ENCODE assay signal across 25 mouse cellular contexts in the genomic region with DNA sequence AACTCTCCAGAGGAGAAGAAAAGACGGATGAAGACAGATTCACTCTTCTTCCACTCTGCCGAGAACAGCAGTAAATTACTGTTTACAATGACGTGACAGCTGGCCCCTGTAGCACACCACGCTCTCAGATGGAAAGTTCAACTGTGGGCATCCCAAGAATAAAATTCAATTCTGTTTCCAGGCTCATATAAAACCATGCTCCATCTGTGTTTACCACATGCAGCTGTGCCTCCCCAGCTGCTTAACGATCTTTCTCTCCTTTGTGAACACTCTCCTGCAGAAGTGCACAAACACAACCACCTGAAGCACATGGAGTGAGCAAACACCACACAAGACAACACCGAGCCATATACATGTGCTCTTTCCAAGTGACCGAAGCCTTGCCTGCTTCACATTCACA. TPM values are rescaled to one million over a fixed set of nuclear protein-coding genes. Genes with fewer than 3 reads are reported as not detected.
A peak's percentile ranks its signal among the peaks of the same experiment; 100 is the strongest.
DNase-seq lines count a peak whose midpoint lies in the region; ATAC-seq and TF ChIP-seq lines count a peak whose summit lies in the region.
"Had no signal": no experiment of that assay in that cellular context is flagged by ENCODE, and none has a peak within 500 bp of the region (broad histone marks: within the 10 kb centered on the region; RNA-seq: fewer than 3 reads in every experiment).

No protein-coding gene starts in this region.

- no peaks in the 10 kb centered on the region for H3K79me2 ChIP-seq in myocyte (ENCODE audit: control insufficient read depth, insufficient read depth)

- no peak overlapping the region for H3K9ac ChIP-seq in forebrain, postnatal 0 days
- no peak overlapping the region for H3K9ac ChIP-seq in forebrain, embryonic 12.5 days
- H3K9ac ChIP-seq: embryonic facial prominence, embryonic 12.5 days had no signal

- no peaks in the 10 kb centered on the region for H3K9me3 ChIP-seq in forebrain, postnatal 0 days (ENCODE audit: low read length)
- no peaks in the 10 kb centered on the region for H3K9me3 ChIP-seq in forebrain, embryonic 12.5 days
- no peaks in the 10 kb centered on the region for H3K9me3 ChIP-seq in hindbrain, embryonic 10.5 days
- H3K9me3 ChIP-seq: embryonic facial prominence, embryonic 10.5 days; embryonic facial prominence, embryonic 12.5 days; G1E had no signal

- peak; percentile 3 for DNase-seq in forebrain, postnatal 0 days
- peak; percentile 64 for DNase-seq in heart, adult 11 months
- DNase-seq in heart, postnatal 36 days = no peak
- DNase-seq in lung, postnatal 10 days = peak; percentile 21
- DNase-seq in lung, postnatal 14 days = no peak
- DNase-seq in hindbrain, embryonic 10.5 days (ENCODE audit: low spot score) = no peak
- DNase-seq: adrenal gland, adult 8-10 months; adrenal gland, postnatal 14 days; adrenal gland, postnatal 36 days; B cell, adult 2 months; cerebellum, adult 11-12 months; cerebellum, adult 2 months; cerebellum, adult 9-10 months; cerebellum, postnatal 10 days; cerebellum, postnatal 25 days had no signal

- 57% methylated on average over 7 of the region's 7 CpGs for WGBS in forebrain, postnatal 0 days
- WGBS in forebrain, embryonic 12.5 days = 70% methylated on average over 7 of the region's 7 CpGs
- 84% methylated on average over 7 of the region's 7 CpGs for WGBS in hindbrain, embryonic 10.5 days

- H3K4me2 ChIP-seq in forebrain, postnatal 0 days (ENCODE audit: low read depth) = no peak overlapping the region
- no peak overlapping the region for H3K4me2 ChIP-seq in forebrain, embryonic 12.5 days
- peak overlapping the region; percentile 27 for H3K4me2 ChIP-seq in myocyte (ENCODE audit: low read depth)
- H3K4me2 ChIP-seq: embryonic facial prominence, embryonic 12.5 days had no signal

- TF ChIP-seq POLR2A in myocyte (IDR thresholded peaks at IDR 0.05; ENCODE audit: insufficient read length, low read depth) = no peak

- intact Hi-C loops in heart, postnatal 36 days (cut with DNase I) = no loop called here

- peak; percentile 58 for ATAC-seq in forebrain, postnatal 0 days
- ATAC-seq in forebrain, embryonic 12.5 days (ENCODE audit: low FRiP score) = no peak
- ATAC-seq: activated CD4-positive, CD25-positive, alpha-beta regulatory T cell, adult 4 months; CD4-positive, CD25-positive, alpha-beta regulatory T cell, adult 4 months; forebrain, embryonic 14.5 days; Patski had no signal

- H3K4me1 ChIP-seq in forebrain, postnatal 0 days (ENCODE audit: insufficient read depth) = no peaks in the 10 kb centered on the region
- no peaks in the 10 kb centered on the region for H3K4me1 ChIP-seq in forebrain, embryonic 12.5 days
- H3K4me1 ChIP-seq in hindbrain, embryonic 10.5 days (replicated peaks) = no peaks in the 10 kb centered on the region
- H3K4me1 ChIP-seq: embryonic facial prominence, embryonic 12.5 days had no signal

- no peak overlapping the region for H3K27ac ChIP-seq in forebrain, postnatal 0 days (ENCODE audit: low read depth, low read length)
- no peak overlapping the region for H3K27ac ChIP-seq in forebrain, embryonic 12.5 days
- no peak overlapping the region for H3K27ac ChIP-seq in hindbrain, embryonic 10.5 days
- H3K27ac ChIP-seq: embryonic facial prominence, embryonic 10.5 days; embryonic facial prominence, embryonic 12.5 days had no signal

- TF ChIP-seq CTCF in forebrain, postnatal 0 days (IDR thresholded peaks at IDR 0.05; ENCODE audit: low read depth) = no peak

- no peak overlapping the region for H3K4me3 ChIP-seq in forebrain, postnatal 0 days (ENCODE audit: low read depth, low read length)
- H3K4me3 ChIP-seq in forebrain, embryonic 12.5 days (replicated peaks) = no peak overlapping the region
- no peak overlapping the region for H3K4me3 ChIP-seq in myocyte
- H3K4me3 ChIP-seq in hindbrain, embryonic 10.5 days = no peak overlapping the region
- H3K4me3 ChIP-seq: embryonic facial prominence, embryonic 10.5 days; embryonic facial prominence, embryonic 12.5 days had no signal

- no peaks in the 10 kb centered on the region for H3K36me3 ChIP-seq in forebrain, postnatal 0 days (ENCODE audit: insufficient read depth)
- H3K36me3 ChIP-seq in forebrain, embryonic 12.5 days (replicated peaks) = no peaks in the 10 kb centered on the region
- no peaks in the 10 kb centered on the region for H3K36me3 ChIP-seq in myocyte (ENCODE audit: control insufficient read depth, insufficient read depth)
- no peaks in the 10 kb centered on the region for H3K36me3 ChIP-seq in hindbrain, embryonic 10.5 days
- H3K36me3 ChIP-seq: embryonic facial prominence, embryonic 10.5 days; embryonic facial prominence, embryonic 12.5 days; G1E had no signal

- H3ac ChIP-seq in myocyte (ENCODE audit: control insufficient read depth, insufficient read length) = no peak overlapping the region

- no peaks in the 10 kb centered on the region for H3K27me3 ChIP-seq in forebrain, postnatal 0 days (ENCODE audit: insufficient read depth, low read length)
- H3K27me3 ChIP-seq in forebrain, embryonic 12.5 days = no peaks in the 10 kb centered on the region
- H3K27me3 ChIP-seq in myocyte (ENCODE audit: control insufficient read depth, insufficient read depth, insufficient read length) = no peaks in the 10 kb centered on the region
- H3K27me3 ChIP-seq in hindbrain, embryonic 10.5 days (ENCODE audit: insufficient read depth, poor library complexity, severe bottlenecking) = no peaks in the 10 kb centered on the region
- H3K27me3 ChIP-seq: CH12.LX; embryonic facial prominence, embryonic 12.5 days had no signal

TF ChIP-seq in myocyte, 11 proteins besides CTCF, POLR2A, EP300 and RAD21:
- TF ChIP-seq MAX (IDR thresholded peaks at IDR 0.05; ENCODE audit: low read depth) (no peak), E2F4 (IDR thresholded peaks at IDR 0.05; ENCODE audit: insufficient read depth) (no peak), CEBPB (IDR thresholded peaks at IDR 0.05; ENCODE audit: insufficient read depth, poor library complexity, severe bottlenecking) (no peak), TCF3 (IDR thresholded peaks at IDR 0.05; ENCODE audit: insufficient read length, low read depth) (peak; percentile 10), MYOD1 (IDR thresholded peaks at IDR 0.05; ENCODE audit: control insufficient read depth in 1 of 3, insufficient read length in 2 of 3, low read depth in 2 of 3) (peak in 2 of 3 experiments; percentile 31 to 32), REST (IDR thresholded peaks at IDR 0.05; ENCODE audit: insufficient read depth, insufficient read length) (no peak), SRF (IDR thresholded peaks at IDR 0.05; ENCODE audit: control insufficient read depth, insufficient read length, low read depth) (no peak), USF1 (IDR thresholded peaks at IDR 0.05; ENCODE audit: low read depth) (no peak), POLR2AphosphoS2 (IDR thresholded peaks at IDR 0.05; ENCODE audit: insufficient read length, low read depth) (no peak), MYOG (IDR thresholded peaks at IDR 0.05; ENCODE audit: control insufficient read depth in 1 of 3, insufficient read depth in 1 of 3, insufficient read length in 2 of 3, low read depth in 2 of 3) (peak in 1 of 3 experiments; percentile 35)

RNA-seq across cellular contexts. Expression of gene Mylk4, which starts 42.6 kb away (rescaled TPM):
- 0.05 and 0.08 TPM in 2 replicates for total RNA-seq in forebrain, postnatal 0 days (2014; rRNA removed)
- polyA plus RNA-seq in forebrain, postnatal 0 days (2015; fragmentation: Nextera tagmentation; extraction: Ambion mirVana) = 0.05 and 0.21 TPM in 2 replicates
- 0.13 and 0.22 TPM in 2 replicates for polyA plus RNA-seq in forebrain, embryonic 12.5 days (2016; fragmentation: Nextera tagmentation; extraction: Ambion mirVana)
- total RNA-seq in heart, postnatal 36 days (2021) = 100 to 1,000 TPM; 289 to 330 TPM
- polyA plus RNA-seq in myocyte (2012; fragmentation: generic; extraction: Trizol) = 31.1 TPM
- not detected in 2 replicates for polyA plus RNA-seq in hindbrain, embryonic 10.5 days (2016; fragmentation: Nextera tagmentation; extraction: Ambion mirVana)
- total RNA-seq: adrenal gland, postnatal 36 days; CH12.LX had no signal
- polyA plus RNA-seq: activated CD4-positive, CD25-positive, alpha-beta regulatory T cell, adult 4 months; CD4-positive, CD25-positive, alpha-beta regulatory T cell, adult 4 months; forebrain, embryonic 14.5 days; G1E had no signal

Comparison
In these comparisons a context has a peak if more than half of its experiments do, and no peak if none do; other contexts are left out.
1. DNase-seq: peak in forebrain, postnatal 0 days (single experiment), heart, adult 11 months (single experiment) and lung, postnatal 10 days (single experiment); none in heart, postnatal 36 days (0 of 2), lung, postnatal 14 days (single experiment) and hindbrain, embryonic 10.5 days (single experiment).
2. RNA of gene Mylk4, which starts 42.6 kb away (polyA plus RNA-seq): 31.1 TPM in myocyte (single experiment); 0.05 to 0.21 TPM in forebrain, postnatal 0 days, 0.13 to 0.22 TPM in forebrain, embryonic 12.5 days and not detected in hindbrain, embryonic 10.5 days; every median in the first group is over 10 times any median in the second.